Mouse (Mus musculus) hematopoietic stem cell, adult 5-6 weeks (primary cell): ENCODE results near the gene Baiap3. TPM values are rescaled to one million over a fixed set of nuclear protein-coding genes. Genes with fewer than 3 reads are reported as not detected.

ENCODE experiments used
- ATAC-seq, 2 experiments: fragments of 125-278 bp in 1 of 2; replicated peaks in 1 of 2; 2 replicates each; pipeline ENCODE4 v1.8.0; 2016 to 2017; ENCODE audit warnings: inconsistent platforms in 2 of 2, mild to moderate bottlenecking in 2 of 2, moderate number of reproducible peaks in 2 of 2, low read depth in 1 of 2, moderate TSS enrichment in 1 of 2; ENCODE audit not compliant: low FRiP score in 2 of 2, poor library complexity in 2 of 2, severe bottlenecking in 2 of 2, insufficient read depth in 1 of 2, low TSS enrichment in 1 of 2
- total RNA-seq: library from RNA; stranded (forward); fragments of 172-1452, 232-1000 nt; gene quantifications from 2 replicates; pipeline ENCODE4 v1.2.3, GENCODE M21; 2017

Baiap3 gene
- total RNA-seq, 1 experiment from 2014 or later, result 1.8 TPM

GRCm38 (mm10) chr17:25221821-25222503 is 34.2 kb downstream of the Baiap3 start:
- ATAC-seq, result peak; percentile 8 to 41; a peak in 2 of 4 replicates

- no peak for ATAC-seq
These were observed 35.4 kb downstream of the Baiap3 start for GRCm38 (mm10) chr17:25220746-25221145.

GRCm38 (mm10) chr17:25219492-25220295 is 36.5 kb downstream of the Baiap3 start:
- ATAC-seq, result no peak

- ATAC-seq, result no peak
These were observed 37.2 kb downstream of the Baiap3 start for GRCm38 (mm10) chr17:25218967-25219366.

- no peak for ATAC-seq
These were observed 40.7 kb downstream of the Baiap3 start for GRCm38 (mm10) chr17:25215431-25215830.

- ATAC-seq, result no peak
These were observed 44.5 kb downstream of the Baiap3 start for GRCm38 (mm10) chr17:25211705-25212104.

GRCm38 (mm10) chr17:25210680-25211466 is 45.3 kb downstream of the Baiap3 start:
- ATAC-seq, result peak; percentile 76 to 78

- no peak for ATAC-seq
These were observed 46.2 kb downstream of the Baiap3 start for GRCm38 (mm10) chr17:25210006-25210405.

GRCm38 (mm10) chr17:25202401-25202800 is 53.8 kb downstream of the Baiap3 start:
- no peak for ATAC-seq

Other genes starting within 250 kb of the Baiap3 start
- gene Cramp1l, start 240.6 kb downstream of the Baiap3 start, total RNA-seq, result 13.3 and 15.4 TPM in 2 replicates
- gene Ift140, start 240.3 kb downstream of the Baiap3 start, total RNA-seq, result 35.1 and 41.3 TPM in 2 replicates
- gene Tmem204, start 172.8 kb downstream of the Baiap3 start, total RNA-seq, result not detected in 2 replicates
- gene Telo2, start 140.4 kb downstream of the Baiap3 start, total RNA-seq, result 22.5 and 28.7 TPM in 2 replicates
- gene Ptx4, start 135.6 kb downstream of the Baiap3 start, total RNA-seq, result 0.40 TPM in 1 of 2 replicates, not detected in the other
- 7.0 and 7.7 TPM in 2 replicates for gene Clcn7, start 123.0 kb downstream of the Baiap3 start, total RNA-seq
- gene Ccdc154, start 93.9 kb downstream of the Baiap3 start, total RNA-seq, result not detected in 2 replicates
- gene Gm38655, start 80.9 kb downstream of the Baiap3 start, total RNA-seq, result not detected in 2 replicates
- 13.3 and 18.7 TPM in 2 replicates for gene BC003965, start 71.8 kb downstream of the Baiap3 start, total RNA-seq
- gene Unkl, start 68.0 kb downstream of the Baiap3 start, total RNA-seq, result 11.6 and 14.4 TPM in 2 replicates
- 16.6 and 21.9 TPM in 2 replicates for gene Gnptg, start 16.2 kb downstream of the Baiap3 start, total RNA-seq
- gene Tsr3, start 16.2 kb downstream of the Baiap3 start, total RNA-seq, result 29.1 and 29.9 TPM in 2 replicates
- gene Ube2i, start 18.3 kb upstream of the Baiap3 start, total RNA-seq, result 371 and 385 TPM in 2 replicates
- gene Prss34, start 42.0 kb upstream of the Baiap3 start, total RNA-seq, result 10.8 and 48.7 TPM in 2 replicates
- gene Prss28, start 52.3 kb upstream of the Baiap3 start, total RNA-seq, result not detected in 2 replicates
- gene Prss29, start 62.3 kb upstream of the Baiap3 start, total RNA-seq, result not detected in 2 replicates
- gene Tpsab1, start 89.2 kb upstream of the Baiap3 start, total RNA-seq, result not detected in 2 replicates
- not detected in 2 replicates for gene Tpsb2, start 109.9 kb upstream of the Baiap3 start, total RNA-seq
- not detected in 2 replicates for gene Tpsg1, start 112.9 kb upstream of the Baiap3 start, total RNA-seq
- 0.74 TPM in 1 of 2 replicates, not detected in the other for gene Cacna1h, start 177.4 kb upstream of the Baiap3 start, total RNA-seq
- gene Tekt4, start 198.3 kb upstream of the Baiap3 start, total RNA-seq, result not detected in 2 replicates
- gene Sstr5, start 240.9 kb upstream of the Baiap3 start, total RNA-seq, result not detected in 2 replicates